Mouse (Mus musculus) heart, postnatal 0 days (tissue): ENCODE data around the gene Zfp984.
"Not testable (repeated sequence)": the region's sequence is repeated elsewhere in the genome, so short reads cannot be mapped to it uniquely, and the experiment has no call there.

Source experiments
- CTCF ChIP-seq: IDR thresholded peaks from 2 replicates; pipeline ENCODE4 v1.5.1; 2016; ENCODE audit warnings: antibody characterized with exemption, control low read depth, low read depth
- EP300 ChIP-seq: IDR thresholded peaks from 2 replicates; pipeline ENCODE4 v1.6.1; 2016; ENCODE audit warnings: antibody characterized with exemption, low read depth

DNA sequence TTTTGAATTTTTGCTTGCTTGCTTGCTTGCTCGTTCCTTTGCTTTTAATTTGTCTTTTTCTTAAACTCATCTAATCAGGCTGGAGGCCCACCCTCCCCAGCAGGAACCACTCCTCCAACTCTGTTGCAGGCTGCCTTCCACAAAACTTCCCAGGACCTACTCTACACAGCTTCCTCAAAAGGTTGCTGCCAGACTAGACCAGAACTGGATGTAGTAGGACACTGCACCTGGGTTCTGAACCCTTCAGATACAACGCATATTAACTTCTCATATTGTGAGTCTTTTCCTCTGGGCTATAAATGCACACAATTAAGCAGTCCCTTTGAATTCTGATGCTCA, 347 bp upstream of the Zfp984 start:
- not testable (repeated sequence) for TF ChIP-seq EP300, CTCF
